Mouse (Mus musculus) midbrain, postnatal 0 days (tissue): Measurements from ENCODE around the gene Cpm. TPM values are rescaled to one million over a fixed set of nuclear protein-coding genes. Genes with fewer than 3 reads are reported as not detected.

Experiments
- ATAC-seq: fragments of 200-750 bp; cut with Nextera tagmentation; 2 replicates; pipeline ENCODE4 v1.8.0; 2017; ENCODE audit warnings: moderate number of reproducible peaks, mild to moderate bottlenecking, moderate TSS enrichment, moderate library complexity; ENCODE audit not compliant: low FRiP score
- DNase-seq: peaks from one replicate; pipeline ENCODE4 v3.0.0-alpha.2; 2015; ENCODE audit warnings: low spot score
- H3K27ac ChIP-seq: fragments of 300-500 bp; sonication (generic); 2 replicates; pipeline ENCODE4 v1.5.1; 2014; ENCODE audit warnings: low read depth, mild to moderate bottlenecking, low read length, mixed read lengths
- H3K27me3 ChIP-seq: fragments of 300-500 bp; sonication (generic); 2 replicates; pipeline ENCODE4 v1.6.1; 2014; ENCODE audit warnings: low read length, control low read depth, mixed read lengths; ENCODE audit not compliant: insufficient read depth
- H3K36me3 ChIP-seq: fragments of 300-500 bp; sonication (generic); 2 replicates; pipeline ENCODE4 v1.6.1; 2014; ENCODE audit warnings: low read length, control low read depth, mixed read lengths; ENCODE audit not compliant: insufficient read depth
- H3K4me1 ChIP-seq: fragments of 300-500 bp; sonication (generic); 2 replicates; pipeline ENCODE4 v1.6.1; 2014; ENCODE audit warnings: mild to moderate bottlenecking, control low read depth, antibody characterized with exemption, low read length, mixed read lengths; ENCODE audit not compliant: insufficient read depth
- H3K4me2 ChIP-seq: fragments of 300-500 bp; sonication (generic); 2 replicates; pipeline ENCODE4 v1.6.1; 2014; ENCODE audit warnings: low read depth, mild to moderate bottlenecking, low read length, mixed read lengths; ENCODE audit not compliant: poor library complexity, severe bottlenecking
- H3K4me3 ChIP-seq: fragments of 300-500 bp; sonication (generic); 2 replicates; pipeline ENCODE4 v1.5.1; 2014; ENCODE audit warnings: low read depth, mild to moderate bottlenecking, low read length, moderate library complexity
- H3K9ac ChIP-seq: fragments of 300-500 bp; sonication (generic); replicated peaks from 2 replicates; pipeline ENCODE4 v1.6.1; 2014; ENCODE audit warnings: mild to moderate bottlenecking, low read length, moderate library complexity, mixed read lengths; ENCODE audit not compliant: poor library complexity, severe bottlenecking
- H3K9me3 ChIP-seq: fragments of 300-500 bp; sonication (generic); 2 replicates; pipeline ENCODE4 v1.6.1; 2016; ENCODE audit warnings: low read length, control low read depth
- CTCF ChIP-seq: IDR thresholded peaks from 2 replicates; pipeline ENCODE4 v1.5.1; 2016; ENCODE audit warnings: antibody characterized with exemption, mild to moderate bottlenecking
- WGBS: fragments of 180-500 bp; shearing (Covaris S2); extraction: QIAGEN DNeasy Blood & Tissue Kit; methylation state at CpG from one replicate; pipeline ENCODE4 v1.1.7; 2014; 5-methylcytosine and 5-hydroxymethylcytosine counted together
- polyA plus RNA-seq: library from polyadenylated mRNA; unstranded; fragments of >200 nt; fragmentation: Nextera tagmentation; extraction: Ambion mirVana; gene quantifications from 2 replicates; pipeline ENCODE4 v1.2.1, GENCODE M21; 2015
- total RNA-seq: library from RNA; depleted of rRNA; stranded (reverse); fragments of >200 nt; gene quantifications from 2 replicates; pipeline ENCODE4 v1.2.3, GENCODE M21; 2014

Gene Cpm
- total and polyA plus RNA-seq, 2 experiments from 2014 or later, result 3.9 to 7.9 TPM

- H3K9ac ChIP-seq, result no peak overlapping the region
- no peaks in the 10 kb centered on the region for H3K4me1 ChIP-seq
- no peaks in the 10 kb centered on the region for H3K9me3 ChIP-seq
- H3K4me3 ChIP-seq, result no peak overlapping the region
- peak; percentile 35 for TF ChIP-seq CTCF
- H3K36me3 ChIP-seq, result peaks cover 44% of the 10 kb centered on the region
- DNase-seq, result no peak
- no peaks in the 10 kb centered on the region for H3K27me3 ChIP-seq
- no peak overlapping the region for H3K27ac ChIP-seq
- no peak for ATAC-seq
- no peak overlapping the region for H3K4me2 ChIP-seq
Observed at GRCm38 (mm10) chr10:117692173-117692572, 62.9 kb downstream of the Cpm start.

GRCm38 (mm10) chr10:117692953-117693352, 63.7 kb downstream of the Cpm start:
- WGBS, result 98% methylated on average over 5 of the region's 5 CpGs
- no peak overlapping the region for H3K9ac ChIP-seq
- H3K27me3 ChIP-seq, result no peaks in the 10 kb centered on the region
- H3K4me2 ChIP-seq, result no peak overlapping the region
- ATAC-seq (no peak), DNase-seq (no peak)
- H3K4me3 ChIP-seq, result no peak overlapping the region
- no peak overlapping the region for H3K27ac ChIP-seq
- no peaks in the 10 kb centered on the region for H3K4me1 ChIP-seq
- no peaks in the 10 kb centered on the region for H3K9me3 ChIP-seq
- H3K36me3 ChIP-seq, result peaks cover 52% of the 10 kb centered on the region
- TF ChIP-seq CTCF, result no peak

GRCm38 (mm10) chr10:117694255-117694953, 65.1 kb downstream of the Cpm start:
- no peak overlapping the region for H3K27ac ChIP-seq
- no peak for TF ChIP-seq CTCF
- no peak for ATAC-seq
- no peak for DNase-seq
- H3K4me2 ChIP-seq, result no peak overlapping the region
- no peak overlapping the region for H3K9ac ChIP-seq
- 93% methylated on average over 6 of the region's 6 CpGs for WGBS
- no peaks in the 10 kb centered on the region for H3K9me3 ChIP-seq
- no peaks in the 10 kb centered on the region for H3K4me1 ChIP-seq
- H3K27me3 ChIP-seq, result no peaks in the 10 kb centered on the region
- peaks cover 60% of the 10 kb centered on the region for H3K36me3 ChIP-seq
- H3K4me3 ChIP-seq, result no peak overlapping the region

- no peak for TF ChIP-seq CTCF
- Histone ChIP-seq H3K27ac (no peak overlapping the region), H3K27me3 (no peaks in the 10 kb centered on the region), H3K4me1 (no peaks in the 10 kb centered on the region), H3K4me3 (no peak overlapping the region), H3K36me3 (peaks cover 65% of the 10 kb centered on the region), H3K9ac (no peak overlapping the region), H3K9me3 (no peaks in the 10 kb centered on the region), H3K4me2 (no peak overlapping the region)
- 92% methylated on average over 4 of the region's 4 CpGs for WGBS
- ATAC-seq (no peak), DNase-seq (no peak)
Observed at GRCm38 (mm10) chr10:117695027-117695426, 65.7 kb downstream of the Cpm start.

- H3K9me3 ChIP-seq, result no peaks in the 10 kb centered on the region
- H3K9ac ChIP-seq, result no peak overlapping the region
- H3K4me2 ChIP-seq, result no peak overlapping the region
- H3K27ac ChIP-seq, result no peak overlapping the region
- DNase-seq, result no peak
- H3K4me3 ChIP-seq, result no peak overlapping the region
- WGBS, result 93% methylated on average over 4 of the region's 4 CpGs
- no peaks in the 10 kb centered on the region for H3K27me3 ChIP-seq
- no peak for ATAC-seq
- peaks cover 59% of the 10 kb centered on the region for H3K36me3 ChIP-seq
- H3K4me1 ChIP-seq, result no peaks in the 10 kb centered on the region
- no peak for TF ChIP-seq CTCF
Observed at GRCm38 (mm10) chr10:117695605-117696004, 66.3 kb downstream of the Cpm start.

GRCm38 (mm10) chr10:117696021-117696826, 66.9 kb downstream of the Cpm start:
- Histone ChIP-seq H3K9me3 (no peaks in the 10 kb centered on the region), H3K27me3 (no peaks in the 10 kb centered on the region), H3K27ac (no peak overlapping the region), H3K4me2 (no peak overlapping the region), H3K4me1 (no peaks in the 10 kb centered on the region), H3K9ac (no peak overlapping the region), H3K4me3 (no peak overlapping the region), H3K36me3 (peaks cover 57% of the 10 kb centered on the region)
- 95% methylated on average over 8 of the region's 8 CpGs for WGBS
- no peak for ATAC-seq
- no peak for TF ChIP-seq CTCF
- no peak for DNase-seq
